Mouse (Mus musculus) heart, postnatal 0 days (tissue): ENCODE measurements at regions not wholly inside any gene's neighbourhood (a gene's known extent, or its start where the extent isn't known, plus 50 kb on each side); places are given as distances from the start of the nearest gene placed in this dataset.

Experiments used
- CTCF ChIP-seq: IDR thresholded peaks from 2 replicates; pipeline ENCODE4 v1.5.1; 2016; ENCODE audit warnings: antibody characterized with exemption, control low read depth, low read depth
- EP300 ChIP-seq: IDR thresholded peaks from 2 replicates; pipeline ENCODE4 v1.6.1; 2016; ENCODE audit warnings: antibody characterized with exemption, low read depth

DNA sequence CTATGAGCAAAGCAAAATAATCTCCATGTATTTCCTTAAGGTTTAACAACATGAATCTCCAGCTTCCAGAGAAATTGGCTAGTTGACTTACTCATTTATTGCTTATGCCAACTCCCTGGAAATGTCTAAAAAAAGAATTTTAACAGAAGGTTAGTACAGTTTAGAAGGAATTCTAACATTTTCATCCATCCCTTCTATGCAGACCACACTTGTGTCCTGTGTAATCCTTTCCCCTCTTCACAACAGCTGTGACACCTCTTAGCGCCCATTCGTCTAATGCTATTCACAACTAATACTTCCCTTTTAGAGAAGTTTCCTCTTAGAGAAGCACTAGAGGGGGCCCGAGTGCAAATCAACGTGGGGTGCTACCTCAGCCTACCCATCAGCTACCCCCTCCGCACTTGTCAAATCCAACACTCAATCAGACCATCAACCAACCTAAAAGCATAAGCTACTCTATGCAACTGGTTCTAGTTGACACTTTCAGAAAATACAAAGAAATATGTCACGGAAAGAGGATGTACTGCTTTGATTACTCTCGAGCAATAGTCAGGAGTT is 428.4 kb upstream of the Mef2c start:
- TF ChIP-seq CTCF (no peak), EP300 (no peak)
